Mouse (Mus musculus) layer of hippocampus, adult 11-12 months (tissue): ENCODE data around the gene Ncbp3.
A peak's percentile ranks its signal among the peaks of the same experiment; 100 is the strongest.

Experiments used
- DNase-seq: peaks from one replicate; pipeline ENCODE4 v3.0.0; 2022; ENCODE audit warnings: low spot score

Ncbp3 gene

DNA sequence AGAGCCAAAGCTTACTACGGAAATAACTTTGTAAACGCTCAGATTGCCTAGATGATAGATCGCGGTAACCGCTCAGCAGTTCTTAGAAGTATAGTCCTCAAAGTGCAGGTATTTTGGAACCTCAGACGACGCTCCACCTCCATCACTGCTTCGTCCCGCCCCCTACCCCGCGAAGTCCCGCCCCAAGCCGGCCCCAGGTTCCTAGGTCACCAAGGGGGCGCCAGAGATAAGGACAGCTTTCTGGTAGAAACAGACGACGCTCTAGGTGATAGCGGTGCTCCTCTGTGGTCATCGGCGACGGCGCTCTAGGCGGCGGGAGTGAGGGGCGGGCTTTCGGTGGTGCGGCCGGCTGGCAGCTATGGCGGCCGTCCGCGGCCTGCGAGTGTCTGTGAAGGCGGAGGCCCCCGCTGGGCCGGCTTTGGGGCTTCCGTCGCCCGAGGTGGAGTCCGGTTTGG is at the start of gene Ncbp3:
Gene Ncbp3, plus strand, starts transcription at position 242 of the 455 bp plus-strand sequence.
- peak; percentile 96 for DNase-seq

DNA sequence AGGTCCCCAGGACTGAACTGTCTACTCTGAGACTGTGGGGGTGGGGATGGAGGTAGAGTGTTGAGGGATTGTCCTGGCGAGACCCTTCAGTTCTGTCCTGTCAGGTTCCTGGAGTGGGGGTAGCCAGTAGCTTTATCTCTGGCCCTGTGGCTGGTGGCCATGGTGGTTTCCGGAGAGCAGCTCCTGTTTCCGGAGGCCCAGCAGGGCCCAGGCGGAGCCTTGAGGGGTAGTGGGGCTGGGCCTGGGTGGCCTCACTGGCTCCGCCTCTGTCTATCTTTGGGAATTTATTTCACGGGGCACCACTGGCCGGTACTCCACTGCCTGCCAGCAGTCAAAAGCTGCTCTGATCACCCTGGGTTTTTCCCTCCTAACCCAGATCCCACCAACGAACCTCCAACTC is 48.8 kb upstream of the Ncbp3 start, which contains the start of gene P2rx1:
Gene P2rx1, plus strand, starts transcription at position 333 of the 400 bp plus-strand sequence.
- no peak for DNase-seq

DNA sequence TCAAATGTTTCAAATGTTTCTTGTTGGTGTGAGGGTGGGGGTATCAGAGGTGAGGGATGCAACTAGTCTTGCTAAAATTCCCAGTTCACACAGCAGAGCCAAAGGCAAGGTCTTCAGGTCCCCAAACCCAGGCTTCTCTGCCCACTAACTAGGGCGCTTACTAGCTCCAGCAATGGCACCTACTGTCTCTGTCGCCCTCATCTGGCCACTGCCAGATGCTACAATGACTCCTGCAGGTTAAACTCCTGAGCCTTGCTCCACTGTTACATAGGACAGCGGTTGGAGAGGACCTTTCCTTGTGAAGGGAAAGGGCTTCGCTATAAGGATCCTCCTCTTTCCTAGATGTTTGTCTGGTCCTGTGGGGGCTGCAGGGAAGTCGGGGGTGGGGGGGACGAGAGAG is 46.6 kb upstream of the Ncbp3 start:
- DNase-seq = peak; percentile 73

DNA sequence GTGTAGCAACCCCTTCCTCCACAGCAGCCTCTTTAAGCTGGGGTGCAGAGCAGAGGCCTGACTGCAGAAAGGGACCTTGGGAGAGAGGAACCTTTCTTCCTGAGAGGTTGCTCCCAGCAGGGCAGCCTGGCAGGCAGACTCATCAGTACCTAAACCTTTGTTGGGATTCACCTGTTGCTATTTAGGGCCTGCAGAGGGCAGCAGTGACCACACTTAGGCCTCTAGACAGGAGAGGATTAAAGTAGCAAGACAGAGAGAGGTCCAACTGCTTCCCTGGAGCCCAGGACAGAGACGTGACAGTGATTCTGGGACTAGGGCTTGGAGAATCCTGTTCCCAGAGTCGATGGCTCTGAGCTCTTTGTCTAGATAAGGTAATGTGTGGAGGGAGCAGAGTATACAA is 41.2 kb upstream of the Ncbp3 start:
- peak; percentile 65 for DNase-seq

DNA sequence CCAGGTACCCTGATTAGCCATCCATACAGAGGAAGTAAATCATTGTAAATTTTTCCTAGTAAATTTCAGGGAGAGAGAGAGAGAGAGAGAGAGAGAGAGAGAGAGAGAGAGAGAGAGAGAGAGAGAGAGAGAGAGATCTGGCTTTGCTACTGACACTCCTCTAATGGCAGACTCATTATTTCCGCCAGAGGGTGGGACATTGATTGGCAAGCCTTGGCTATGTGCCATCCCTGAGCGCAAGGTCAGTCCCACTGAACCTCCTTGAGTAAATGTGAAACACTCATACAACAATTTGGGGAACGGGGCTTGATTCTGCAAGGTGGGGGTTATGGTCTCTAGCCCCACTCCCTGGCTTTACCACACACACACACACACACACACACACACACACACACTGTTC is 40.5 kb upstream of the Ncbp3 start:
- no peak for DNase-seq

DNA sequence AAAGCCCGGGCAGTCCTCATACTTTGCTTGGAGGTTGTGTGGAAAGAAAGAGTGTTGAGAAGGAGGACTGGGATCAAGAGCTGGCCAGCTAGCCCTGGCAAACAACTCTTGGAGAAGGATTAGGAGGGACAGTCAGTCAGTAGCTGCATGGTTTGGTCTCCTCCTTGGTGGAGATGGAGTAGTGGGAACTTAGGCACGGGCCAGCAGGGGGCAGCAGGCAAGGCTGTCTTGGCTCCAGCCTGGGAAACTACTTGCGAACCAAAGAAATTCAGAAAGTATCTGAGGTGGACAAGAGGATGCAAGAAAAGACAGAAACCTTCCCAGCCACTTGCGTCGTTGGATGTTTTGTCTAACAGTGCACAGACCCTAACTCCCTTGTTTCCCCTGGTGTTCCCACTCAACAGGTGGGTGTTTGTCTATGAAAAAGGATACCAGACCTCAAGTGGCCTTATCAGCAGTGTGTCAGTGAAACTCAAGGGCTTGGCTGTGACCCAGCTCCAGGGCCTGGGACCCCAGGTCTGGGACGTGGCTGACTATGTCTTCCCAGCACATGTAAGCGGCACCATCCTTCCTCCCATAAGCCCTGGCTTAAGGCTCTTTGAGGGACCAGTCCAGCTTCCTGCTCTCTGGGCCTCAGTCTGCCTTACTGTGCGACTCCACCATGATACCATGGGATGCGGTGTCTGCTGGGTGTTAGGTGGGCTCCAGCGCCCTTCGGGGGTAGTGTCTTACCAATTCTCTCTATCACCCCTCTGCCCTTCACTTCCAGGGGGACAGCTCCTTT is 39.7 kb upstream of the Ncbp3 start:
- peak; percentile 65 for DNase-seq

DNA sequence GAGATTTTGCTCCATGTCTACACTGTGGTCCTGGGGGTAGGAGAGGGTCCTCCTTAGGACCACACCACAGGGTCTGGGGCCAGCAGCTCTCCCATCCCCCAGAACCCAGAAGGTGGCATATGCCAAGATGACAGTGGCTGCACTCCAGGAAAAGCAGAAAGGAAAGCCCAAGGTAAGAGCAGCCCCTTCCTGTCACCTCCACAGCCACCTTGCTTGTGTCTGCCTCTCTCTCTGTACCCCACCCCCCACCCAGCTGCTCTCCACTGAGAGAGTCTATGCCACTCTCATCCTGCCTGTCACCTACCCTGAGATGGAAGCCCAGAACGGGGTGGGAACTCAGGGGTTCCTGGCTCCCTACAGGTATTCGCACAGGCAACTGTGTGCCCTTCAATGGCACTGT is 38.8 kb upstream of the Ncbp3 start:
- no peak for DNase-seq

DNA sequence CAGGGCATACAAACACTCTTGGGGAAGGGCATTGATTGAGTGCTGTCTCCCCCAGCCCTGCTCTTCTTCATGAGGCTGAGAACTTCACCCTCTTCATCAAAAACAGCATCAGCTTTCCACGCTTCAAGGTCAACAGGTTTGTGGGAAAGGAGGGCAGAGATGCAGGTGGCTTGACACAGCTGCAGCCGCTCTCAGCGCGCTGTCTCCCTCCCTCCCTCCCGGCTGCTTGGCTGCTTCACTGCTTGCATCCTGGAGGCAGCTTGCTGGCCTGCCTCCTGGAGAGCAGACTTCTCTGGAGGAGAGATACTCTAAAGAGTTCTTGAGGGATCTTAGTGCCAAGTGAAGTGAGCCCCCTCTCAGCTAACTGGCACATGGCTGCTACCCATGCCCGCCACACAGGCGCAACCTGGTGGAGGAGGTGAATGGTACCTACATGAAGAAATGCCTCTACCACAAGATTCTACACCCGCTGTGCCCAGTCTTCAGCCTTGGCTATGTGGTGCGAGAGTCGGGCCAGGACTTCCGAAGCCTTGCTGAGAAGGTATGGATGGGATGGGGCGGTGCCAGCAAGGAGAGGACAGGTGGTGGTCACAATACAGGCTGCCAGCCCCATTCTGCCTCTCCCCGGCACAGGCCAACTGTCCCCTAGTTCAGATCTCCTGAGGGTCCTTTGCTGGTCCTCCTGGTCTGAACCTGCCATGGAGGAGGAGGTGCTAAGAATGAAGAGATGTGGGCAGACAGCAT is 37.9 kb upstream of the Ncbp3 start:
- no peak for DNase-seq

DNA sequence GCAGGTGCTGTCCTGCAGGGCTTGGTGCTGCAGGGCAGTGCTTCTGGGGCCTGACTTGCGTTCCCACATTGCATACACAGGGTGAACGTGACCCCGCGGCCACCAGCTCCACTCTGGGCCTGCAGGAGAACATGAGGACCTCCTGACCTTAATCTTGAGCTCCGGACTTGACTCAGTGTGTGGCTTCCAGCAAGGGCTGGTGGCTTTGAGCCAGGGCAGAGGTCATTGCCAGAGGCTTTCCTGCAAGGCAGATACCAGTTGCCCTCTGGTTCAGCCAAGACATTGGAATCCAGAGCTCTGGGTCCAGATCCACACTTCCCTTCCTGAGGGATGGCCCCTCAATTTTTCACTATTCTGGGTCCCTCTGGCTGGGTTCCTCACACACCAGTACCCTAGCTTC is 33.6 kb upstream of the Ncbp3 start:
- DNase-seq = no peak

DNA sequence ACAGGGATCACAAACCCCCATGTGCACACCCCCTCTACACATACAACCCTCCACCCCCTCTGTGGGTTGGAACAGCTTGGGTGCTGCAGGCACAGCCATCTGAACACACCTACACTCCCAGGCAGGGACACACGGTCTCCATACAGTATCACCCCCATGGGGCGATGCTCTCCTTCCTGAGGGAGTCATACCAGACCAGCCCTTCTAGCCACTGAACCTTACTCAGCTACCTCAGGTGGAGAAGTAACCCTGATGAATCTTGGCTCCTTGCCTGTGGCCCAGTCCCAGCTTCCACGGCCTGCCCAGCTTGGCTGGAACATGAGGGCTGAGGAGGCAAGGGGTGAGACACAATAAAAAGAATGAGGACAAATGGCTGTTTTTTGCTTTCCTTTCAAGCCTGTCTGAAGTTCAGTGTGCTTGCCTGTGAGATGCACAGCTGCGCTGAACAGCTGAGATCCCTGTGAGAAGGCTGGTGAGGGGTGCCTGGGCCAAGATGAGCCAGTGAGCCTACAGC is 32.7 kb upstream of the Ncbp3 start:
- DNase-seq = peak; percentile 79

DNA sequence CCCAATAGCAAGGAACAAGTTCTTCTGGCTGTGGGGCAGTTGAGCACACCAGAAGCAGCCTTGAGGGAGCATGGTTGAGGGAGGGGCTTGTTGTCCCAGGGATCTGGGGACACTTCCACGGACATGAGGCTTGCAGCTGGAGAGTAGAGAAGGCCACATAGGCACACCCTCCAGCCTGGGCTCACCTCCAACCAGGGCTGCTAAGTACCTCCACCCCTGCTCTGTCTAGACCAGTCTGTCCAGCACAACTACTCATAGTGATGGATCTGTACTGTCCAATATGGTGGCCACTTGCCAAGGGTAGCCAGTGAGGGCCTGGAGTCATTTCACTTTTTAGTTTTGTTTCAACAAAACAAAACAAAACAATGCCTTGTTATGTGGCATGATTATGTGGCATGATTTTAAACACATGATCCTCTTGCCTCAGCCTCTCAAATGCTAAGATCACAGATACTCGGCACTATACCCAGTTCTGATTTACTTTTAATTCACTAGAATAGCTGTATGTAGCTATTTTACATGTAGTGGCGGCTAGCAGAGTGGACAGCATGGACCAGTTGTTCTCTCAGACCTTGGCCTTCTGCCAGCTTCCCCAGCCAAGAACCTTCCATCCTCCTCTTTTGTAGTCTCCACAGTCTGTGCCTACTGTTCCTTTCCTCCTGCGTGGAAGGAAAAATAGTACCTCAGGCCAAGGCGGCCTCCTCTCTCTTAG is 32.0 kb upstream of the Ncbp3 start:
- no peak for DNase-seq

DNA sequence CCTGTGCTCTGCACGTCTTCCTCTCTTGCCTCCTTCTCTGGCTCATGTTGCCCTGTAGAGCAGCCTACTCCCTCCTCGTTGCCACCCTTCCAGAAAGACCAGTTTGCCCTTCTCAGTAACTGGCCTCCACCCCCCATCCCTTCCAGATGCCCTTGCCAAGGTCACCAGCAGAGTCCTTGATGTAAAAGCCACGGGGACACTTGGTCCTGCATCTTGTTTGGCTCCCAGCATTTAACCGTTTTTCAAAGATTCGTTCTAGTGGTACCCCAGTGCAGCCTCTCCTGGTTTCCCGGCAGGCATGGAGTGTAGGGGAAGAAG is 31.5 kb upstream of the Ncbp3 start:
- DNase-seq = no peak

DNA sequence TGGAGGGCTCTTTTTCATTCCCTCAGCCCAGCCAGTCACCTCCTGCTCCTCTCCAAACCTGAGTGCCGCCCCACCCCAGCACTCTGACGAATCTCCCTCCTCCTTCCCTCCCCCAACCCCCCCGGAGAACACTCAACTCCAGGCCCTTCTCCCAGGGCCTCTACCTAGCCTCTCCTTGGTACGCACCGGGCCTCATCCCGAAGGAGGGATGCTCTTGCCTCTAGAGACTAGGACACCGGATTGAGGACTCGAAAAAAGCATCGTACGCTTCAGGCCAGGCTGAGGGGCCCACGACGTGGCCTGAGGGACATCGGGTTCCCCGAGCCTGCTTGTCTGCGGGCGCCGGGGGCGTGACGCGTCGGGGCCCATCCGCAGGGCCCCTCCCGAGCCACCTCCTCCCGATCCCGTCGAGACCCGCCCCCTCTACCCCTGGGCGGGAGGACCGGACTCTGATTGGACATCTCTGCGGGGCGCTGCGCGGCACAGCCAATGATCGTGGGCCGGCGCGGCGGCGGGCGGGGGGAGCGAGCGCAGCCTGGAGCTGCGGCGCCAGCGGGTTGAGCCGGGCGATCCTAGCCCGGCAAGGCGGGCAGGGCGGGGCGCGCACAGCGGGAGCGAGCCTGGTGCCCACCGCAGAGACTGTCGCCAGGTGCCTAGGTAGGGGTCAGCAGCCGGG is 29.0 kb upstream of the Ncbp3 start, which contains the start of gene Camkk1:
Gene Camkk1, plus strand, starts transcription at position 538 of the 676 bp plus-strand sequence.
- DNase-seq = peak; percentile 94

DNA sequence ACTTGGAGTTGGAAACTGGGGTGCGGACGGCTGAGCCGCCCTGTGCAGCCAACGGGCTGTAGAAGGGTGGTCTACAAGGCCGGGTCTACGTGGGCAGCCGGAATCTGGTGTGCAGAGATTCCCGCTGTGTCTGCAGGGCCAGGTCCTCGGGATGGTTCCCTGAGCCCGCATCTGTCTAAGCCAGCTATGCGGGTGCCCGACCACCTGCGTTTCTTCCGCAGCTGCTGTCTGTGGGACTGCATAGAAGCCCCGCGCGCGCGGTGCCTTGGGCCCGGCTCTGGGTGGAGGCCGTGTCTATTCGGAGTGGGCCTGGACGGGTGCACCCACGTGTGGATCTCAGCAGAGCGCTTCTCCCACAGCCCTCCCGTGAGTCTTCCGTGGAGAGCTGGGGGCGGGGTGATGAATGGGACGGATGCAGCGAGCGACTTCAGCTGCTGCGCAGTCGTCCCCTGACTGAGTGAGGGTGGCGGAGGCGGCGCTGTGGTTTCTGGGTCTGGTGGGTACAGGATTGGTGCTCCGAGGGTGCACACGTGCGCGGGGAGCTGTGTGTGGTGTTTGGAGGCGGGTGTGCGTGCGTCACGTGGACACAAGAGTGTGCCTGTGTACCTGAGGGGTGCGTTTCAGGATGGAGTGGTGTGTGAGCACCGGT is 28.3 kb upstream of the Ncbp3 start:
- DNase-seq = peak; percentile 84

DNA sequence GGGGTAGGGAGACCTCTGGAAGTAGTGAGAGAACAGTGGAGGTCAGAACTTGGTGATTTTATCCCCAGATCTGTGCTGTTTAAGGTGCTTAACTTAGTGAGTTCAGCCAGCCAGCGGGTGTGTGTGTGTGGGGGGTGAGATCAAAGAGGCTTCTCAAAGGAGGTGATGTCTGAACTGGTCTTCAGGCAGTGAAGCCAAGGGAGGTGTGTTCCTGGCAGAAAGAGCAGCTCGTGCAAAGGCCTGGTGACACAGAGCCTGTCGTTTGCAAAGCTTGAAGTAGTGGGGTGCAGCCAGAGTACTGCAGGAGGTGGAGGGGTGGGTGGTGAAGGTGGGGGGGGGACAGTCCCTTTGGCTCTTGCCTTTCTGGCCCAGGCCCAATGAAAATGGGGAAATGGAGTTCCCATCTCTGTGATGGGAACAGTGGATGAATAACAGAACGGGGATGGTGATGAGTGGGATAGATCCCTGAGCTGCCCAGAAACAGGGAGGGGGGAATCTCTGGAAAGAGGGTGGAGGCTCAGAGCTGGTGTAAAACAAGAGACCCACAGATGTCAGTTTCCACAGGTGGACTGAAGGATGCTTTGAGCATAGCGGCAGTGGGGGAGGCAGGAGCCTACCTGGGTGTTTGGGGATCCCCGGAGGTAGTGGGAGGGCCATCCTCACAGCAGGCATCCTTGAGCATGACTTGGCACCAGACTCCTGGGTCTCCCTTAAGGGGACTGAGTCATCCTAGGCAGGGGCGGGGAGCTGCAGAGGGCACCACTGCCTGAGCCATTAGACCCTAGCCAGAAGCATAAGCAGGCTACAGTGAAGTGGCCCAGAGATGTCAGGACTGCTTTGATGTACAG is 26.4 kb upstream of the Ncbp3 start:
- DNase-seq = no peak

DNA sequence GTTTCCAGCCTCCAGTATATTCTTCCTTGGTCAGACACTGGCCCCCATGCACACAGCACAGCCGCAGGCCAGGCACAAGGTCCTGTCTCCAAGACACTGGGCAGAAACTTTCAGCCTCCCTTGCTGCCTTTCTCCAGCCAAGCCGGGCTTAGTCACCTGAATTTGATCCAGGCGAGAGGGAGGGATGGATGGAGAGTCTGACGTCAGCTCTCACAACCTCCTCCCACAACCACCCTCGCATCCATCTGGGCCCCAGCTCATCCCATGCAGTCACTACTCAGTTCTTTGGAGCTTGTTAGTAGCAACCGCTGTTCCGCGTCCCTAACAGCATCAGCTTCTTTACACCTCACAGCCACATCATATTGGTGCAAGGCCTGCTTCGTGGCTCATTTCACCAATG is 24.5 kb upstream of the Ncbp3 start:
- DNase-seq = peak; percentile 85

DNA sequence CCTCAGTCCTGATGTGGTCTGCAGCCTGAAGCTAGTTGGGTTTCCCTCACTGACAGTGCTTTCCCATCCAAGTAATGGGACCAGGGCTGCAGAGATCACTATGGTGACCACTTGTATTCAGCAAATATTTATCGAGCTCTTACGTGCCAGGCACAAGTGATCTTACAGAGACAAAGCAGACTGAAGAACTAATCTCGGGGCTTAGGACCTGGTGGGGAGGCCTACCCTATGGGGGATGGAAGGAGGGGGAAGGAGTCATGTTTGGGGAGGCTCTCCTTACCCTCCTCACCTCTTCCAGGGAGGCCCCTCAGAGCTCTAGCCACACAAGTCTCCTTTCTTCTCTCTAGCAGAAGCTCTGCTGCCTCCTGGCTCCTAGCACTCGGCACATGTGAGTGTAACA is 23.8 kb upstream of the Ncbp3 start:
- DNase-seq = no peak

DNA sequence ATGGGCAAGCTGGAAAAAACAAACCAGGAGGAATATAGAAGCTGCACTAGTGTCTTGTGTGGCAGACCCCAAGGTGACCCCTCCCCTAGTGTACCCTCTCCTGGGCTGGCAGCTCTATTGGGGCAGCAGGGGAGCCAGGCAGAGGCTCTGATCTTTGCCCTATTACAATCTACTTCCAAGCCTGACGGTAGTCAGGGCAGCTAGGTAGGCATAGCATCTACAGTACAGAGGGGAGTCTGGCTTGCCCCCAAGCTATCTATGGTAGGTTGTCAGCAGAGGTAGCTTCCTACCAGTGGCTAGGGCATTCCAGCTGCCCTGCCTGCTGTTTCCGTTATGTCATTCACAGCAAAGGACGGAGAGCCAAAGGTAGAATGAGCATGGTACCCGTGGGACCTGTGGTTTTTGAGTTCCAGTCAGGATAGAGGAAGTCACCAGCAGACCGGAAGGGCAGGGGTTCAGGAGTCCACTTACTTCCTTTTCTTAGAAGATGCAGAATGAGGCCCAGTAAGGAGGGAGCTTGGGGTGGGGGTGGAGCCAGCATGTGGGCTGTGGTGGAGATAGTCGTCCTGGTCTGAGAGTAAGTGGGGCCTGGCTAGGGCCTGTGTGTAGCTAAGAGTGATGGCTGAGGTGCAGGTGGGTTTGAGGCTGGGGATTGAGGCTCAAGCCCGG is 23.2 kb upstream of the Ncbp3 start:
- no peak for DNase-seq

DNA sequence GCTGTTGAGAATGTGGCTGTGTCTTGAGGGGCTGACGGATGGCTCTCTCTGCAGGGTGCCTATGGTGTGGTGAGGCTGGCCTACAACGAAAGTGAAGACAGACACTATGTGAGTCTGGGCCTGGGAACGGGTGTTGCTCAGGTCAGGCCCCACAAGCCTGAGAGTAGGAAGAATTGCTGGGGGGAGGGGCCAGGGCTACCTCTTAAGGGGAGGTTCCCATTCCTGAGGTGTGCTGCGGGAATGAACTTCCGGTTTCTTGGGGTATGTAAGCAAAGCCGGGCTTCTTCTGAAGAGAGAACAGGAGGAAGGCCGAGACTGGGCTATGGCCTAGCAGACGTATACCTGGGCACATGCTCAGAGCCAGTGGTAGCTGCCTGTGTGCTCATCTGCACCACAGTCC is 20.6 kb upstream of the Ncbp3 start:
- DNase-seq = no peak
